Comparison of ENCODE assay signal across 7 mouse cellular contexts in genomic region chr2:18056786-18057255, GRCm38 (mm10). TPM values are rescaled to one million over a fixed set of nuclear protein-coding genes. Genes with fewer than 3 reads are reported as not detected.
DNase-seq lines count a peak whose midpoint lies in the region; ATAC-seq and TF ChIP-seq lines count a peak whose summit lies in the region.

No protein-coding gene starts in this region.

- ATAC-seq in intestine, postnatal 0 days, result peak; percentile 98
- peak; percentile 94 for ATAC-seq in midbrain, embryonic 14.5 days (ENCODE audit: low FRiP score, low TSS enrichment)

- peak overlapping the region; percentile 66 for H3K9ac ChIP-seq in intestine, postnatal 0 days (ENCODE audit: low read depth, low read length)
- H3K9ac ChIP-seq in midbrain, embryonic 14.5 days (replicated peaks; ENCODE audit: low read length), result peak overlapping the region; percentile 96

- peak; percentile 23 for TF ChIP-seq CTCF in intestine, postnatal 0 days (IDR thresholded peaks at IDR 0.05; ENCODE audit: low read depth)

- peak; percentile 98 for DNase-seq in adrenal gland, adult 8-10 months
- peak; percentile 97 for DNase-seq in embryonic facial prominence, embryonic 10.5 days (ENCODE audit: low spot score)
- peak; percentile 87 to 94 for DNase-seq in gastrocnemius, postnatal 4 days (ENCODE audit: low spot score in 2 of 2)
- peak; percentile 93 for DNase-seq in limb, embryonic 10.5 days (ENCODE audit: low spot score)
- DNase-seq in midbrain, embryonic 14.5 days, result peak; percentile 91
- DNase-seq in spleen, adult 12 weeks (ENCODE audit: low spot score), result peak; percentile 83

- peak overlapping the region; percentile 99 for H3K27ac ChIP-seq in embryonic facial prominence, embryonic 10.5 days (replicated peaks)
- peak overlapping the region; percentile 96 for H3K27ac ChIP-seq in intestine, postnatal 0 days (ENCODE audit: low read depth, low read length)
- H3K27ac ChIP-seq in limb, embryonic 10.5 days, result peak overlapping the region; percentile 98
- H3K27ac ChIP-seq in midbrain, embryonic 14.5 days (replicated peaks; ENCODE audit: low read depth, low read length), result peak overlapping the region; percentile 100

- peak overlapping the region; percentile 81 for H3K4me2 ChIP-seq in intestine, postnatal 0 days (replicated peaks; ENCODE audit: low read depth)
- peak overlapping the region; percentile 98 for H3K4me2 ChIP-seq in midbrain, embryonic 14.5 days (ENCODE audit: low read length)

- under 1% methylated on average over 48 of the region's 50 CpGs for WGBS in embryonic facial prominence, embryonic 10.5 days
- WGBS in intestine, postnatal 0 days, result 0% methylated on average over 36 of the region's 50 CpGs
- 0% methylated on average over 41 of the region's 50 CpGs for WGBS in limb, embryonic 10.5 days
- under 1% methylated on average over 43 of the region's 50 CpGs for WGBS in midbrain, embryonic 14.5 days

- peaks cover 57% of the 10 kb centered on the region for H3K4me1 ChIP-seq in embryonic facial prominence, embryonic 10.5 days
- H3K4me1 ChIP-seq in intestine, postnatal 0 days (replicated peaks; ENCODE audit: control insufficient read depth, insufficient read depth, low read length), result no peaks in the 10 kb centered on the region
- H3K4me1 ChIP-seq in limb, embryonic 10.5 days, result peaks cover 43% of the 10 kb centered on the region
- peaks cover 31% of the 10 kb centered on the region for H3K4me1 ChIP-seq in midbrain, embryonic 14.5 days (ENCODE audit: control insufficient read depth, insufficient read depth, low read length)

- no peaks in the 10 kb centered on the region for H3K9me3 ChIP-seq in embryonic facial prominence, embryonic 10.5 days
- no peaks in the 10 kb centered on the region for H3K9me3 ChIP-seq in intestine, postnatal 0 days (ENCODE audit: control insufficient read depth)
- no peaks in the 10 kb centered on the region for H3K9me3 ChIP-seq in limb, embryonic 10.5 days (replicated peaks)
- no peaks in the 10 kb centered on the region for H3K9me3 ChIP-seq in midbrain, embryonic 14.5 days (ENCODE audit: control insufficient read depth, low read length)

- no peaks in the 10 kb centered on the region for H3K36me3 ChIP-seq in embryonic facial prominence, embryonic 10.5 days (replicated peaks)
- no peaks in the 10 kb centered on the region for H3K36me3 ChIP-seq in intestine, postnatal 0 days (ENCODE audit: control insufficient read depth, insufficient read depth)
- no peaks in the 10 kb centered on the region for H3K36me3 ChIP-seq in limb, embryonic 10.5 days
- H3K36me3 ChIP-seq in midbrain, embryonic 14.5 days (ENCODE audit: control insufficient read depth, insufficient read depth, low read length), result no peaks in the 10 kb centered on the region

- peak overlapping the region; percentile 79 for H3K4me3 ChIP-seq in embryonic facial prominence, embryonic 10.5 days
- peak overlapping the region; percentile 69 for H3K4me3 ChIP-seq in intestine, postnatal 0 days (ENCODE audit: low read depth, low read length)
- H3K4me3 ChIP-seq in limb, embryonic 10.5 days, result peak overlapping the region; percentile 63
- H3K4me3 ChIP-seq in midbrain, embryonic 14.5 days (replicated peaks; ENCODE audit: low read depth, low read length), result peak overlapping the region; percentile 58

- no peaks in the 10 kb centered on the region for H3K27me3 ChIP-seq in embryonic facial prominence, embryonic 10.5 days (replicated peaks; ENCODE audit: low read depth, poor library complexity, severe bottlenecking)
- H3K27me3 ChIP-seq in intestine, postnatal 0 days (replicated peaks; ENCODE audit: control insufficient read depth, insufficient read depth, low read length), result no peaks in the 10 kb centered on the region
- H3K27me3 ChIP-seq in limb, embryonic 10.5 days (ENCODE audit: low read depth, poor library complexity, severe bottlenecking), result no peaks in the 10 kb centered on the region
- no peaks in the 10 kb centered on the region for H3K27me3 ChIP-seq in midbrain, embryonic 14.5 days (ENCODE audit: control insufficient read depth, insufficient read depth, low read length)

RNA-seq across cellular contexts. Expression of gene Mllt10, which starts 1.8 kb away (rescaled TPM):
- total RNA-seq in adrenal gland, adult 8-10 months (2022), result 10 to 100 TPM; 38.8 to 84.1 (median 45.1) TPM
- 64.4 and 65.5 TPM in 2 replicates for polyA plus RNA-seq in embryonic facial prominence, embryonic 10.5 days (2016; fragmentation: Nextera tagmentation; extraction: Ambion mirVana)
- 10 to 100 TPM; 34.5 to 42.5 TPM for total RNA-seq in gastrocnemius, postnatal 4 days (2021)
- 22.6 and 30.1 TPM in 2 replicates for polyA plus RNA-seq in intestine, postnatal 0 days (2015; fragmentation: Nextera tagmentation; extraction: Ambion mirVana)
- polyA plus RNA-seq in limb, embryonic 10.5 days (2016; fragmentation: Nextera tagmentation; extraction: Ambion mirVana), result 56.9 and 65.3 TPM in 2 replicates
- 33.5 and 40.1 TPM in 2 replicates for polyA plus RNA-seq in midbrain, embryonic 14.5 days (2014; fragmentation: Nextera tagmentation; extraction: Ambion mirVana)

RNA-seq across cellular contexts. Expression of gene Skida1, which starts 8.0 kb away (rescaled TPM):
- total RNA-seq in adrenal gland, adult 8-10 months (2022), result 1 to 10 TPM; 2.0 to 5.2 (median 3.5) TPM
- polyA plus RNA-seq in embryonic facial prominence, embryonic 10.5 days (2016; fragmentation: Nextera tagmentation; extraction: Ambion mirVana), result 15.5 and 16.6 TPM in 2 replicates
- 1 to 10 TPM; 4.6 to 4.9 TPM for total RNA-seq in gastrocnemius, postnatal 4 days (2021)
- 0.95 and 1.2 TPM in 2 replicates for polyA plus RNA-seq in intestine, postnatal 0 days (2015; fragmentation: Nextera tagmentation; extraction: Ambion mirVana)
- polyA plus RNA-seq in limb, embryonic 10.5 days (2016; fragmentation: Nextera tagmentation; extraction: Ambion mirVana), result 7.0 and 11.5 TPM in 2 replicates
- polyA plus RNA-seq in midbrain, embryonic 14.5 days (2014; fragmentation: Nextera tagmentation; extraction: Ambion mirVana), result 9.1 and 9.4 TPM in 2 replicates

RNA-seq across cellular contexts. Expression of gene A930004D18Rik, which starts 19.3 kb away (rescaled TPM):
- total RNA-seq in adrenal gland, adult 8-10 months (2022), result 1 to 10 TPM; 1.1 to 2.4 (median 1.4) TPM
- 12.7 and 17.7 TPM in 2 replicates for polyA plus RNA-seq in embryonic facial prominence, embryonic 10.5 days (2016; fragmentation: Nextera tagmentation; extraction: Ambion mirVana)
- 1 to 10 TPM; 5.3 to 6.5 TPM for total RNA-seq in gastrocnemius, postnatal 4 days (2021)
- polyA plus RNA-seq in intestine, postnatal 0 days (2015; fragmentation: Nextera tagmentation; extraction: Ambion mirVana), result 6.3 and 6.8 TPM in 2 replicates
- polyA plus RNA-seq in limb, embryonic 10.5 days (2016; fragmentation: Nextera tagmentation; extraction: Ambion mirVana), result 11.5 and 11.6 TPM in 2 replicates
- polyA plus RNA-seq in midbrain, embryonic 14.5 days (2014; fragmentation: Nextera tagmentation; extraction: Ambion mirVana), result 7.9 and 9.2 TPM in 2 replicates

Comparison
In these comparisons a context has a peak if more than half of its experiments do, and no peak if none do; other contexts are left out.
1. Peak in every context shown above with its lines: DNase-seq, ATAC-seq, H3K4me3 ChIP-seq and H3K27ac ChIP-seq.